25 mouse cellular contexts compared by ENCODE assay signal in the genomic region with DNA sequence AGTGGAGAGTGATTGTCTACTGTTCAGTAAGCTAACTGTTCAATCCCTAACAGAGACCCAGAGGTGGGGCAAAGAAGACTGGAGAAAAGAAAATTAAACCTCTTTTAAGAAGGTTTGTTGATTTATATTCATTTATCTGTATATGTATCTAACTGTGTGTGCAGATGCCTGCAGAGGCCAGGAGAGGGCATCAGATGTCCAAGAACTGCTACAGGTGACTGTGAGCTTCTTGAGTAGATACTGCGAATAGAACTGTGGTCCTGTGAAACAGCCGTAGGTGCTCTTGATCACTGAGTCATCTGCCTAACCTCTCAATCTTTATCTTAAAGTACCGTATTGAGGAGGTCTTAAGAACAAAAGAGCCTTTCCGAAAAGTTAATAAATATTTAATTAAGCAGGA. TPM values are rescaled to one million over a fixed set of nuclear protein-coding genes. Genes with fewer than 3 reads are reported as not detected.
DNase-seq lines count a peak whose midpoint lies in the region; ATAC-seq and TF ChIP-seq lines count a peak whose summit lies in the region.
"Had no signal": no experiment of that assay in that cellular context is flagged by ENCODE, and none has a peak within 500 bp of the region (broad histone marks: within the 10 kb centered on the region; RNA-seq: fewer than 3 reads in every experiment).

No protein-coding gene starts in this region.

- H3K4me2 ChIP-seq in kidney, postnatal 0 days (ENCODE audit: low read length): no peak overlapping the region
- no peak overlapping the region for H3K4me2 ChIP-seq in midbrain, postnatal 0 days (ENCODE audit: low read depth, low read length, poor library complexity, severe bottlenecking)
- H3K4me2 ChIP-seq in midbrain, embryonic 13.5 days (replicated peaks): no peak overlapping the region
- H3K4me2 ChIP-seq in stomach, postnatal 0 days (replicated peaks; ENCODE audit: low read depth): no peak overlapping the region
- H3K4me2 ChIP-seq: heart, embryonic 15.5 days; hindbrain, embryonic 13.5 days; kidney, embryonic 15.5 days; midbrain, embryonic 15.5 days; neural tube, embryonic 13.5 days; stomach, embryonic 15.5 days had no signal

- no peaks in the 10 kb centered on the region for H3K4me1 ChIP-seq in kidney, postnatal 0 days (replicated peaks; ENCODE audit: insufficient read depth, low read length)
- H3K4me1 ChIP-seq in kidney, adult 2 months (ENCODE audit: control insufficient read depth, insufficient read depth, low read length): no peaks in the 10 kb centered on the region
- no peaks in the 10 kb centered on the region for H3K4me1 ChIP-seq in midbrain, postnatal 0 days (ENCODE audit: insufficient read depth, low read length)
- peaks cover 23% of the 10 kb centered on the region for H3K4me1 ChIP-seq in midbrain, embryonic 13.5 days (replicated peaks)
- H3K4me1 ChIP-seq in ES-E14 (ENCODE audit: control insufficient read depth in 2 of 2, insufficient read depth in 2 of 2, low read length in 2 of 2, poor library complexity in 1 of 2): no peaks in the 10 kb centered on the region
- no peaks in the 10 kb centered on the region for H3K4me1 ChIP-seq in stomach, postnatal 0 days (replicated peaks; ENCODE audit: control insufficient read depth, insufficient read depth)

- no peak for DNase-seq in kidney, postnatal 0 days (ENCODE audit: low spot score)
- no peak for DNase-seq in kidney, adult 2 months
- DNase-seq in midbrain, postnatal 0 days (ENCODE audit: low spot score): peak; percentile 32
- peak; percentile 3 for DNase-seq in ES-E14 (ENCODE audit: low read depth, low spot score)
- no peak for DNase-seq in stomach, postnatal 0 days (ENCODE audit: low spot score)
- DNase-seq in gastrocnemius, postnatal 4 days (ENCODE audit: low spot score in 2 of 2): no peak
- DNase-seq: adrenal gland, postnatal 14 days; cerebellum, adult 9-11 months; gastrocnemius, postnatal 25 days; heart, postnatal 36 days; thymus, adult 18-20 months; thymus, postnatal 4 days had no signal

- TF ChIP-seq CTCF in kidney, postnatal 0 days (IDR thresholded peaks at IDR 0.05; ENCODE audit: low read depth): 0 out of 2 replicates have a peak, but pooled peaks have one; percentile 37
- no peak for TF ChIP-seq CTCF in kidney, adult 2 months (conservative IDR thresholded peaks at IDR 0.05; ENCODE audit: insufficient read depth, insufficient read length, low read depth, low read length)
- TF ChIP-seq CTCF in midbrain, postnatal 0 days (IDR thresholded peaks at IDR 0.05): peak; percentile 52
- TF ChIP-seq CTCF in stomach, postnatal 0 days (IDR thresholded peaks at IDR 0.05; ENCODE audit: low read depth): peak; percentile 38

- no peak for TF ChIP-seq POLR2A in kidney, adult 2 months (IDR thresholded peaks at IDR 0.05; ENCODE audit: low read depth, low read length)

- H3K4me3 ChIP-seq in kidney, postnatal 0 days (replicated peaks; ENCODE audit: low read depth, low read length): no peak overlapping the region
- H3K4me3 ChIP-seq in kidney, adult 2 months (ENCODE audit: insufficient read depth, low read depth, low read length): no peak overlapping the region
- no peak overlapping the region for H3K4me3 ChIP-seq in midbrain, postnatal 0 days (ENCODE audit: low read depth, low read length)
- H3K4me3 ChIP-seq in midbrain, embryonic 13.5 days (replicated peaks): no peak overlapping the region
- no peak overlapping the region for H3K4me3 ChIP-seq in ES-E14 (ENCODE audit: insufficient read depth in 1 of 2, low read depth in 1 of 2, low read length in 2 of 2, poor library complexity in 1 of 2, severe bottlenecking in 1 of 2)
- H3K4me3 ChIP-seq in stomach, postnatal 0 days (ENCODE audit: low read depth, low read length): no peak overlapping the region
- H3K4me3 ChIP-seq: forebrain, embryonic 10.5 days; heart, embryonic 15.5 days; hindbrain, embryonic 13.5 days; kidney, embryonic 15.5 days; midbrain, embryonic 15.5 days; myocyte; neural tube, embryonic 13.5 days; stomach, embryonic 15.5 days had no signal

- ATAC-seq in kidney, postnatal 0 days (replicated peaks; ENCODE audit: low FRiP score, low read depth): no peak
- no peak for ATAC-seq in midbrain, postnatal 0 days (ENCODE audit: low FRiP score)
- no peak for ATAC-seq in midbrain, embryonic 13.5 days
- ATAC-seq in stomach, postnatal 0 days (ENCODE audit: low FRiP score, low TSS enrichment): no peak
- ATAC-seq: midbrain, embryonic 15.5 days had no signal

- H3K36me3 ChIP-seq in kidney, postnatal 0 days (ENCODE audit: insufficient read depth, low read length): no peaks in the 10 kb centered on the region
- no peaks in the 10 kb centered on the region for H3K36me3 ChIP-seq in kidney, adult 2 months (ENCODE audit: control insufficient read depth, insufficient read depth, low read length)
- no peaks in the 10 kb centered on the region for H3K36me3 ChIP-seq in midbrain, postnatal 0 days (ENCODE audit: insufficient read depth, low read length)
- no peaks in the 10 kb centered on the region for H3K36me3 ChIP-seq in midbrain, embryonic 13.5 days
- no peaks in the 10 kb centered on the region for H3K36me3 ChIP-seq in ES-E14 (ENCODE audit: control insufficient read depth, insufficient read depth, low read length, poor library complexity, severe bottlenecking)
- no peaks in the 10 kb centered on the region for H3K36me3 ChIP-seq in stomach, postnatal 0 days (ENCODE audit: control insufficient read depth, insufficient read depth, low read length)
- H3K36me3 ChIP-seq: forebrain, embryonic 10.5 days; heart, embryonic 15.5 days; hindbrain, embryonic 13.5 days; kidney, embryonic 15.5 days; midbrain, embryonic 15.5 days; neural tube, embryonic 13.5 days; stomach, embryonic 15.5 days had no signal

- in situ Hi-C loops in ES-E14 (cut with MboI; ENCODE audit: low sequenced_read_pairs in 2 of 2, unreplicated experiment in 2 of 2): loop anchor here in 1 of 2 experiments (25.0 kb wide), 1 partner anchor 1343 kb away; no protein-coding TSS in a partner anchor

- no peak overlapping the region for H3K27ac ChIP-seq in kidney, postnatal 0 days
- H3K27ac ChIP-seq in kidney, adult 2 months (ENCODE audit: insufficient read depth, low read depth, low read length): no peak overlapping the region
- H3K27ac ChIP-seq in midbrain, postnatal 0 days (ENCODE audit: low read depth, low read length): no peak overlapping the region
- no peak overlapping the region for H3K27ac ChIP-seq in midbrain, embryonic 13.5 days
- H3K27ac ChIP-seq in ES-E14 (ENCODE audit: insufficient read depth, low read depth, low read length, poor library complexity, severe bottlenecking): no peak overlapping the region
- no peak overlapping the region for H3K27ac ChIP-seq in stomach, postnatal 0 days (replicated peaks)
- H3K27ac ChIP-seq: forebrain, embryonic 10.5 days; heart, embryonic 15.5 days; hindbrain, embryonic 13.5 days; kidney, embryonic 15.5 days; midbrain, embryonic 15.5 days; neural tube, embryonic 13.5 days; stomach, embryonic 15.5 days had no signal

- H3K27me3 ChIP-seq in kidney, postnatal 0 days (ENCODE audit: insufficient read depth, low read length): peaks cover 25% of the 10 kb centered on the region
- H3K27me3 ChIP-seq in kidney, adult 2 months (replicated peaks; ENCODE audit: control insufficient read depth, insufficient read depth, low read length): no peaks in the 10 kb centered on the region
- H3K27me3 ChIP-seq in midbrain, postnatal 0 days (ENCODE audit: insufficient read depth, low read length): no peaks in the 10 kb centered on the region; the same call in 1 of the 2 replicates
- peaks cover 5% of the 10 kb centered on the region; the same call in 1 of the 2 replicates for H3K27me3 ChIP-seq in midbrain, embryonic 13.5 days
- H3K27me3 ChIP-seq in stomach, postnatal 0 days (ENCODE audit: control insufficient read depth, insufficient read depth, low read length): peaks cover 9% of the 10 kb centered on the region; the same call in 1 of the 2 replicates
- H3K27me3 ChIP-seq: midbrain, embryonic 15.5 days had no signal

- no peaks in the 10 kb centered on the region for H3K9me3 ChIP-seq in kidney, postnatal 0 days (replicated peaks; ENCODE audit: low read length)
- no peaks in the 10 kb centered on the region for H3K9me3 ChIP-seq in midbrain, postnatal 0 days (ENCODE audit: low read length)
- no peaks in the 10 kb centered on the region for H3K9me3 ChIP-seq in midbrain, embryonic 13.5 days
- H3K9me3 ChIP-seq in ES-E14 (ENCODE audit: control insufficient read depth, insufficient read depth, low read depth, low read length): no peaks in the 10 kb centered on the region
- no peaks in the 10 kb centered on the region for H3K9me3 ChIP-seq in stomach, postnatal 0 days (ENCODE audit: control insufficient read depth, low read length)
- H3K9me3 ChIP-seq: forebrain, embryonic 10.5 days; heart, embryonic 15.5 days; hindbrain, embryonic 13.5 days; kidney, embryonic 15.5 days; midbrain, embryonic 15.5 days; neural tube, embryonic 13.5 days; stomach, embryonic 15.5 days had no signal

- H3K9ac ChIP-seq in kidney, postnatal 0 days (ENCODE audit: low read depth, low read length): no peak overlapping the region
- no peak overlapping the region for H3K9ac ChIP-seq in midbrain, postnatal 0 days (replicated peaks; ENCODE audit: low read length, poor library complexity, severe bottlenecking)
- H3K9ac ChIP-seq in midbrain, embryonic 13.5 days (replicated peaks): no peak overlapping the region
- no peak overlapping the region for H3K9ac ChIP-seq in ES-E14 (ENCODE audit: insufficient read depth, low read depth, low read length, poor library complexity, severe bottlenecking)
- H3K9ac ChIP-seq in stomach, postnatal 0 days (ENCODE audit: low read length): no peak overlapping the region
- H3K9ac ChIP-seq: heart, embryonic 15.5 days; hindbrain, embryonic 13.5 days; kidney, embryonic 15.5 days; midbrain, embryonic 15.5 days; neural tube, embryonic 13.5 days; stomach, embryonic 15.5 days had no signal

- WGBS in kidney, postnatal 0 days: 90% methylated on average over 4 of the region's 4 CpGs
- 83% methylated on average over 4 of the region's 4 CpGs for WGBS in kidney, adult 2 months
- WGBS in midbrain, postnatal 0 days: 92% methylated on average over 4 of the region's 4 CpGs
- 86% methylated on average over 4 of the region's 4 CpGs for WGBS in midbrain, embryonic 13.5 days
- 83% methylated on average over 4 of the region's 4 CpGs for WGBS in stomach, postnatal 0 days

- no peak for TF ChIP-seq EP300 in stomach, postnatal 0 days (optimal IDR thresholded peaks at IDR 0.05)

TF ChIP-seq in ES-E14, 5 proteins besides CTCF, POLR2A, EP300 and RAD21 (continues in another document):
- TF ChIP-seq ZNF384 (IDR thresholded peaks at IDR 0.05; ENCODE audit: low read depth, low read length) (no peak), ZC3H11A (IDR thresholded peaks at IDR 0.05; ENCODE audit: borderline replicate concordance, low read depth, low read length) (peak; percentile 77)

RNA-seq across cellular contexts. Expression of gene Cdh8, which starts 3.5 kb away (rescaled TPM):
- polyA plus RNA-seq in kidney, postnatal 0 days (2015; fragmentation: Nextera tagmentation; extraction: Ambion mirVana): 0.14 and 0.18 TPM in 2 replicates
- 0.06 TPM in 1 of 2 replicates, not detected in the other for polyA plus RNA-seq in kidney, adult 2 months (2012; rRNA removed)
- 106 and 132 TPM in 2 replicates for total RNA-seq in midbrain, postnatal 0 days (2014; rRNA removed)
- polyA plus RNA-seq in midbrain, postnatal 0 days (2015; fragmentation: Nextera tagmentation; extraction: Ambion mirVana): 60.5 and 67.5 TPM in 2 replicates
- 45.3 and 47.0 TPM in 2 replicates for polyA plus RNA-seq in midbrain, embryonic 13.5 days (2015; fragmentation: Nextera tagmentation; extraction: Ambion mirVana)
- total RNA-seq in ES-E14 (2012; rRNA removed): 0.13 and 0.21 TPM in 2 replicates
- polyA plus RNA-seq in stomach, postnatal 0 days (2015; fragmentation: Nextera tagmentation; extraction: Ambion mirVana): 0.16 and 0.24 TPM in 2 replicates
- total RNA-seq in gastrocnemius, postnatal 4 days (2021): under 1 TPM; 0.29 to 0.39 TPM
- total RNA-seq: adrenal gland, postnatal 14 days; common myeloid progenitor, adult 5-6 weeks; gastrocnemius, postnatal 25 days; liver, adult 2 months; megakaryocyte, adult 5-6 weeks had no signal
- polyA plus RNA-seq: C2C12; liver, adult 2 months; myocyte had no signal

Comparison
In these comparisons a context has a peak if more than half of its experiments do, and no peak if none do; other contexts are left out.
1. DNase-seq: peak in midbrain, postnatal 0 days (single experiment) and ES-E14 (single experiment); none in kidney, postnatal 0 days (single experiment), kidney, adult 2 months (single experiment), stomach, postnatal 0 days (single experiment) and gastrocnemius, postnatal 4 days (0 of 2).
2. RNA of gene Cdh8, which starts 3.5 kb away (polyA plus RNA-seq): 60.5 to 67.5 TPM in midbrain, postnatal 0 days and 45.3 to 47.0 TPM in midbrain, embryonic 13.5 days; 0.16 to 0.24 TPM in stomach, postnatal 0 days, 0.14 to 0.18 TPM in kidney, postnatal 0 days and 0.06 TPM in kidney, adult 2 months; every median in the first group is over 10 times any median in the second.